ENCODE assay signal across 8 mouse cellular contexts in genomic region chr7:4752821-4753570, GRCm38 (mm10). TPM values are rescaled to one million over a fixed set of nuclear protein-coding genes. Genes with fewer than 3 reads are reported as not detected.
DNase-seq lines count a peak whose midpoint lies in the region; ATAC-seq lines count a peak whose summit lies in the region.

TSS of gene Cox6b2 (minus strand) at chr7:4753094.

- ATAC-seq in common myeloid progenitor, adult 5-6 weeks (replicated peaks; ENCODE audit: low read depth, poor library complexity, severe bottlenecking) = peak; percentile 84
- peak; percentile 75 for ATAC-seq in megakaryocyte-erythroid progenitor cell, adult 5-6 weeks (replicated peaks; ENCODE audit: low FRiP score, low TSS enrichment, poor library complexity, severe bottlenecking)

- intact Hi-C loops in gastrocnemius, postnatal 14 days (cut with DNase I; ENCODE audit: low total_unique reads) = no loop called here
- intact Hi-C loops in left cerebral cortex, postnatal 25 days (cut with DNase I) = no loop called here

- peak; percentile 99 for DNase-seq in ZHBTc4 (ENCODE audit: low read depth, low spot score)
- peak; percentile 68 for DNase-seq in gastrocnemius, postnatal 14 days
- DNase-seq in hindlimb bud, embryonic 11.5 days (ENCODE audit: extremely low spot score, low read depth, low spot score) = peak; percentile 42
- peak; percentile 45 to 62 for DNase-seq in left cerebral cortex, postnatal 25 days (ENCODE audit: low spot score in 2 of 2)
- peak; percentile 72 for DNase-seq in right cerebral cortex, postnatal 14 days
- peak; percentile 57 to 75 for DNase-seq in urinary bladder, postnatal 36 days (ENCODE audit: low spot score in 2 of 2)

RNA-seq across cellular contexts. Expression of gene Cox6b2, which starts in this region (rescaled TPM):
- total RNA-seq in common myeloid progenitor, adult 5-6 weeks (2017) = 63.5 and 74.7 TPM in 2 replicates
- 1 to 10 TPM; 2.6 to 2.9 TPM for total RNA-seq in gastrocnemius, postnatal 14 days (2021)
- total RNA-seq in left cerebral cortex, postnatal 25 days (2021) = 1 to 10 TPM; 4.6 to 5.9 TPM
- total RNA-seq in megakaryocyte-erythroid progenitor cell, adult 5-6 weeks (2014; fragmentation: Nextera tagmentation) = 279 and 377 TPM in 2 replicates
- total RNA-seq in megakaryocyte-erythroid progenitor cell, adult 5-6 weeks (2017) = 151 and 283 TPM in 2 replicates

Comparison
In these comparisons a context has a peak if more than half of its experiments do, and no peak if none do; other contexts are left out.
1. Peak in every context shown above with its lines: DNase-seq and ATAC-seq.
2. DNase-seq: peak in every context shown above with its lines; median percentile 99 in ZHBTc4; 72 in right cerebral cortex, postnatal 14 days; 68 in gastrocnemius, postnatal 14 days; 66 in urinary bladder, postnatal 36 days; 54 in left cerebral cortex, postnatal 25 days; 42 in hindlimb bud, embryonic 11.5 days.